Mouse (Mus musculus) monocyte, adult 2 months (primary cell): ENCODE measurements around the gene Ltbp2.

Source experiments
- DNase-seq, 2 experiments: peaks; one replicate each; pipeline ENCODE4 v3.0.0; 2022; ENCODE audit warnings: low spot score in 2 of 2, low read depth in 1 of 2

The Ltbp2 gene

DNA sequence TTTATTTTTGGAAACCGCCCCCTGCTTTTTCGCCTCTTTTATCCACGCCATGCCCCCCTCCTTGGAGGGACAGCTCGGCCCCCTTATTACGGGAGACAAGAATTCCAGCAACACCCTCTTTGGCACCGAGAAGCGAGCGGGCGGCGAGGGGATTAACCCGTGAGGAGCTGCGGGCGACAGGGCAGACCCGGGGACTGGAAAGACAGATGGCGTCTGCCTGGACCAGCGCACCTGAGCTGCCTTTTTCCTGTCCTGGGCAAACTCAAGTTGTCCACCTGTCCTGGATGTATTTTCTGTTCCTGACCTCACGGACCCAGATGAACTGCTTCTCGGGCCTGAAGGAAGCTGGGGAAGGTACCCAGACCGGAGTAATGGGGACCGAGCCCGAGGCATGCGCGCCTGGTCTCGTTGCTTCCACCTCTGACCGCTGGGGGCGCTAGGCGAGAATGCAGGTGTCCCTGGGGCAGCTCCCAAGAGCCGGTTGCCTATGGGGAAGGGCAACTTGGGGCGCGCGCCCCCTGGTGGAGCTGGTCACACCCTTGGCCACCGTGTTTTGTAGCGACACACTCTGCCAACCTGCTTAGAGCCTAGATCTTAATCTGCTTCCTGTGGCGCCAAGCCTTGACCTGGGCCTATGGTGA, at the start of gene Ltbp2:
Gene Ltbp2, minus strand, starts transcription at position 52 of the 641 bp plus-strand sequence.
- peak; percentile 68 to 81 for DNase-seq

- DNase-seq = no peak
These were observed 48.0 kb upstream of the Ltbp2 start for GRCm38 (mm10) chr12:84924324-84924723.

- DNase-seq = no peak
These were observed 45.6 kb upstream of the Ltbp2 start for GRCm38 (mm10) chr12:84921881-84922419.

DNA sequence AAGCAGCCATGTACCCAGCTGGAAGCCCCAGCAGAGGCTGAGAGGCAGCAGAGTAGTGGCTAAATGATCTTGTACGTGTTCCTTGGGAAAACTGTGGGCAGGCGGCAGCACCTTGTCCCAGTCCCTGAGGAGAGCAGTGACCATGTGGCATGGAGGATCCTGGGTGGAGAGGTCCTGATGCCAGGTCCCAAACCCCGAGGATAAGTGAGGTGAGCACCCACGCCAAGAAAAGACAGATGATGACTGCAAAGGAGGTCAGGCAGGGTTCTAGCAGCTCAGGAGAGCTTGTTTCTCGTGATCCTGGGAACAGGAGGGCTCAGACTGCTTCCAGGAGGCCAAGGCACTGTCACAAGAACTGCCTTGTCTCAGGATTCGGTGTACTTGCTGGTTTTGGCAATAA, 42.5 kb upstream of the Ltbp2 start:
- DNase-seq = no peak

- no peak for DNase-seq
These were observed 41.5 kb upstream of the Ltbp2 start for GRCm38 (mm10) chr12:84917799-84918198.

DNA sequence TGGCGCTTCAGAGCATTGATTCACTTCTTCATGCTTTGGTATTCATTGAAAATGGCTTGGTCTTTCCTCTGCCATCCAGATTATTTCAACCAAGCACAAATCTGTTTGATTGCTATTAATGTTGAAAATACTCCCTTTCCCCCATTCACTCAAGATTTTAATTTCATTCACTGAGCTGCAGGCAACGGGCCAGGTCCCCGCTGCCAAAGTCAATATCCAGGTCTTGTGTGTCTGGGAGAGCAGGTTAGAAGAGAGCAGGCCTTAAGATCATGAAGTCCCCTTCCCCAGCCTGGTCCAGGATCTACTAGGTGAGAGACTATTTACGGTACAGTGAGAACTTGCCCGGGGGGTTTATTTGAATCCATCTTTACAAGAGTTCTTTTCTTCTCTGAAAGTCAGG, 38.6 kb upstream of the Ltbp2 start:
- no peak for DNase-seq

DNA sequence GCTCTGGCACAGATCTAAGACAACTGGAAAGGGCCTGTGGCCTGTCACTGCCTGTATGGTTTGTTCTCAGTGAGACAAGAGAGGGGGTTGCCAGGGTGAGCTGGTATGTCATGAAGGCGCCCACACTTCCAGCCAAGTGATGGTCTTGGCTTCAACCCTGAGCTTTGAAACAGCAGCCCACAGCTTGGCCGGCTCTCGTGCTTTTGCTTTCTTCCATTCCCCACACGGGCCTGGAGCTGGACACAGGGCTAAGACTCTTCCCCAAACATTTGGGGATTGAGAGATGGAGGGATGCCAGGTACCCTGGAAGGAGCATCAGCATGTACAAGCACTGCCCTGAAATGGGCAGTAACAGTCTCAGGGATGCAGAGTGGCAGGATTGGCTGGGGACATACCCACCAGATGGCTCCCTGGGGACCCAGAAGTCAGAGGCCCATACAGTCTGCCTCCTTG, 36.3 kb upstream of the Ltbp2 start:
- DNase-seq = no peak

GRCm38 (mm10) chr12:84911640-84912039, 35.3 kb upstream of the Ltbp2 start:
- no peak for DNase-seq

GRCm38 (mm10) chr12:84910066-84910465, 33.7 kb upstream of the Ltbp2 start:
- DNase-seq = no peak

GRCm38 (mm10) chr12:84907627-84908480, 31.5 kb upstream of the Ltbp2 start:
- DNase-seq = no peak

- DNase-seq = no peak
These were observed 30.8 kb upstream of the Ltbp2 start for GRCm38 (mm10) chr12:84907024-84907626.

DNA sequence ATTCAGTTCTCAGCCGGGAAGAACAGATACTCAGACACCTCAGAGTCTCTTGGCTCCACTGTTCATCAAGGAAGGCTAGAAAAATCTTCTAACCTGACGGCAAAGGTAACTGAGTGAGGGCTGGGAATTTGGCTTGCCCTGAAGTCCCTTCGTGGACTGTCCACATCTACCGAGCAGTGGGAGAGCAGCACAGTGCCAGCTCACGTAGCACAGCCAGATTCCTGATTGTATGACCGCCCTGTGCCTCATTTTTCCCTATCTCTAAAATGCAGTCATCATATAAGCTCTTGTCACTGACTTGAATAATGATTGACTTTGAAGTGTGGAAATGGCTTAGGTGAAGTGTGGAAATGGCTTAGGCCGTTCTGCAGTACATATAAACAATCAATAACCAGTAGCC, 28.1 kb upstream of the Ltbp2 start:
- no peak for DNase-seq

DNA sequence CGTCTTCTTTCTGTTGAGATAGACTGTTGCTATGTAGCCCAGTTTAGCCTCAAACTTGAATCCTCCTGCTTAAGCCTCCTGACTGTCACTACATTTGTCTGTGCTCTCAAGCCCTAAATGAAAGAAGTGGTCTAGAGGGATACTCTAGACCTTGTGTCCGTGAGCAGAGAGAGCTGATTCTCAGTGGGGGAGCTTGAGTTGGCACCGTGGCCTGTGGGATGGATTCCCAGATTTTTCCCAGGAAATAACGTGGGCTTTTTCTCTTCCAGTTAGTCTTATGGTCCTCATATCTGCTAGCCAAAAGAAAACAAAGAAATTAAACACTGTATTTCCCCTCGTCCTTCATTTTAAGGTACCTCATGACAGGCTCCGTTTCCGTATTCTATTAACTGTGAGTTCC, 24.0 kb upstream of the Ltbp2 start:
- no peak for DNase-seq

GRCm38 (mm10) chr12:84897322-84897721, 21.0 kb upstream of the Ltbp2 start:
- DNase-seq = no peak

DNA sequence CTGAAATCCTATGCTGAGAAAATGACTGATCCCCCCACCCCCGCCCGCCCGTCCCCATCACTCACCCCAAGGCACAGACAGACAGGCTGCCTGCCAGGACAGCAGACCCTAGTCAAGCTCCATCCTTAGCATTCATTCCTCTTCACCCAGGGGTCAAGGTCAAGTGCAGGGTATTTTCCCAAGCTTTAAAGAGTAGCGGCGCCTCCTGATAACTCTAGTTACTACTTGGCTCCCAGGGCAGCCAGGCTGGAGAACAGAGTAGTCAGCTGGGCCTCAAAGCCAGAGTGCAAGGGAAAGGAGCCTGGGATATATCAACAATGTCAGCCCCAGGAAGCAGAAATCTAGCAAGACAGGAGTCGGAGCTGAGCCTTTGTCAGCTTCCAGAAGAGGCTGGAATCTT, 19.9 kb upstream of the Ltbp2 start:
- no peak for DNase-seq

DNA sequence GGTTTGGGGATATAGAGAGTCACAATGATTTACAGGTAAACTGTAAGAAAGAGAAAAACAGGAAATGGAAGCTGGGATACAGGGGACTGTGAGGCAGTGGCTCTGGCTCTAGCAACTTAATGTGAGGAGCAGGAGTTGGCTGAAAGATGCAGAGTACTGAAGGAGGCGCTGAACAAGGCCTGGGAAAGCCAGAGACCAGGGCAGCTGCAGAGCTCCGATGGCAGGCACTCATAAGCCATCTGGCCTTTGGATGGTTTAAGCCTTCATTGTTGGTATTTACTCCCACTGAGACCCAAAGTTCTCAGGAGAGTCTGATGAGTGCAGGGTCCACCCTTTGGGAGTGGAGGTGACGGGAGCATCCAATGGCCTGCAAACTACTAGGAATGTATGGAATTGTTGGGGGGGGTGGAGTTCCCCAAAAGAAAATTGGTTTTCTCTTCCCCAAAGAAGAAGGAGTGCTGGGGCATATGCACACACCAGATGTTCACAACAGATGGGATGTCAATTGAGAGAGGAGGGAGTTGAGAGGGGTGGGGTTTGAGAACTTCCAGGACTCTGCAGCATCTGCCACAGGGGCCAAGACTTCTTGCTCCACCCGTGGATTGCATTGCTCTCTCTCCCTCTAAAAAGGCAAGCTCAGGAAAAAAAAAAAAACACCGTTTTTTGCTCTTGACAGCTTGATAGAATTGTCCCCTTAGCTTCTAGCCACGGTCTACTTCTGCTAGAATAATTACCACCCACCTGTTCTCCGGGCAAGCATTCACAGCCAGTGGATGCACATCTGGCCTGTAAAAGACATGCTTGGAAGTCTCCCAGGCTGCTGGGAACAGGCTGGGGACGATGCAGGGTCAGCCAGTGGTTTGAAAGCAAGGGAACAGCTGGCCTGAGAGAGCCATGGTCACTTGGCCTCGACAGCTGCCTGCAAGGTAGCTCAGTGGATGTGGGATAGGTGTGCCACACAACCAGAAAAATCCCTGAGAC, 17.6 kb upstream of the Ltbp2 start:
- no peak for DNase-seq

DNA sequence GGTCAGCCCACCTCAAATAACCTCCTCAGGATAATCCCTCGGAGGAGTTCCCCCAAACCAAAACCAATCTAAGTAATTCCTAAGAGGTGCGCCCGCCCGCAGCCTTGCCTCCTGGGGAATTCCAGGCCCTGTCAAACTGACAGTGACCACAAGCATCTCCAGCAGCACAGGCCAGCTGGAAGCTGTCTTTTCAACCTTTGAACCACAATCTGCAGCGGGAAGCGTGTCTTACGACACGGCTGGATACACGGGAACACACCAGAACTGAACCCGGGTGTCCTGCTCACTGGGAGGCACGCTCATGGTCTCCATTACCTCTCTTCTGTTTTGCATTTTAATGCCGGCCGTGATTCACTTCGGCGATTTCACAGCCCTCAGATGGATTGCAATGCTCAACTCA, 14.0 kb upstream of the Ltbp2 start:
- no peak for DNase-seq

- no peak for DNase-seq
These were observed 9.0 kb upstream of the Ltbp2 start for GRCm38 (mm10) chr12:84885107-84885876.

- no peak for DNase-seq
These were observed 8.2 kb upstream of the Ltbp2 start for GRCm38 (mm10) chr12:84884423-84885076.
